Mouse (Mus musculus) embryonic facial prominence, embryonic 13.5 days (tissue): ENCODE measurements at regions not wholly inside any gene's neighbourhood (a gene's known extent, or its start where the extent isn't known, plus 50 kb on each side); places are given as distances from the start of the nearest gene placed in this dataset.

ENCODE experiments used
- ATAC-seq: fragments of 200-750 bp; cut with Nextera tagmentation; 2 replicates; pipeline ENCODE4 v1.8.0; 2017; ENCODE audit warnings: low read depth; ENCODE audit not compliant: insufficient number of reproducible peaks, insufficient read depth, low FRiP score, low TSS enrichment
- H3K27ac ChIP-seq: fragments of 300-500 bp; sonication (generic); 2 replicates; pipeline ENCODE4 v1.5.1; 2015; ENCODE audit warnings: moderate library complexity, mild to moderate bottlenecking, inconsistent platforms
- H3K27me3 ChIP-seq: fragments of 300-500 bp; sonication (generic); 2 replicates; pipeline ENCODE4 v1.6.1; 2015; ENCODE audit warnings: mild to moderate bottlenecking, inconsistent platforms
- H3K36me3 ChIP-seq: fragments of 300-500 bp; sonication (generic); 2 replicates; pipeline ENCODE4 v1.6.1; 2015; ENCODE audit warnings: mild to moderate bottlenecking, inconsistent platforms
- H3K4me1 ChIP-seq: fragments of 300-500 bp; sonication (generic); 2 replicates; pipeline ENCODE4 v1.6.1; 2015; ENCODE audit warnings: inconsistent platforms
- H3K4me2 ChIP-seq: fragments of 300-500 bp; sonication (generic); 2 replicates; pipeline ENCODE4 v1.6.1; 2015; ENCODE audit warnings: moderate library complexity, mild to moderate bottlenecking, inconsistent platforms
- H3K4me3 ChIP-seq: fragments of 300-500 bp; sonication (generic); 2 replicates; pipeline ENCODE4 v1.5.1; 2015; ENCODE audit warnings: mild to moderate bottlenecking, inconsistent platforms
- H3K9ac ChIP-seq: fragments of 300-500 bp; sonication (generic); 2 replicates; pipeline ENCODE4 v1.6.1; 2015; ENCODE audit warnings: mild to moderate bottlenecking, inconsistent platforms
- H3K9me3 ChIP-seq: fragments of 300-500 bp; sonication (generic); 2 replicates; pipeline ENCODE4 v1.6.1; 2016; ENCODE audit warnings: inconsistent platforms
- WGBS: fragments of 180-500 bp; shearing (Covaris S2); methylation state at CpG from one replicate; pipeline ENCODE4 v1.1.7; 2015; ENCODE audit warnings: mixed read lengths; 5-methylcytosine and 5-hydroxymethylcytosine counted together

DNA sequence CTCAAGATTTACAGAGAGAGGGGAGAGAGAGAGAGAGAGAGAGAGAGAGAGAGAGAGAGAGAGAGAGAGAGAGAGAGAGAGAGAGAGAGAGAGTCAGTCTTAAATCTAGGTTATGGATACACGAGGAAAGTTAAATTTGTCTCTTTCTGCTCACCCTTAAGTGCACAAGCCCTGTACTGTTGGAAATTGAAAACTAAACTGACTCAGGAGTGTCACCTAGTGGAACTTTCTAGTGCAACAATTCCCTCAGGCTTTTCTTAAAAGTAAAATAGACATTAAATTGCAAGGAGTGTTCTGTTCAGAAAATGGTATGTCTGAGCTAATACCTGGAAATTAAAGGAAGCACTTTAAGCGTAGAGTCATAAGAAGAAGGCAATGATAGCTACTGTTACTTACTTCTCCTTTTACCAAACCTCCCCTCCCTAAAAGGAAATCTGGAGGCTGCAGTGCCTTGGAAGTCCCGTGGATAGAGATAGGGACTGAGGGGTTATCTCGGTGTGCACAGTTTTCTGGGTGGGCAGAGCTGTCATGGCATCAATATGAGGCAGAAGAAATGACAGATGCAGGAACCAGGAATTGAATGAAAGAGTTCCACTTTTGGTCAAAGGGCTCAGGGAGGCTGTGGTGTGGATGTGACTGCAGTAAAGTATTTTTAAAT, 193.3 kb downstream of the Alx1 start:
- Histone ChIP-seq H3K4me3 (no peak overlapping the region), H3K27me3 (no peaks in the 10 kb centered on the region), H3K9ac (no peak overlapping the region), H3K36me3 (no peaks in the 10 kb centered on the region), H3K9me3 (no peaks in the 10 kb centered on the region), H3K27ac (no peak overlapping the region), H3K4me1 (no peaks in the 10 kb centered on the region), H3K4me2 (no peak overlapping the region)
- no peak for ATAC-seq
- 47% methylated on average over 4 of the region's 4 CpGs for WGBS

- H3K4me3 ChIP-seq = no peak overlapping the region
- H3K27me3 ChIP-seq = no peaks in the 10 kb centered on the region
- 37% methylated on average over 1 of the region's 1 CpGs for WGBS
- no peaks in the 10 kb centered on the region for H3K4me1 ChIP-seq
- no peak for ATAC-seq
- no peaks in the 10 kb centered on the region for H3K36me3 ChIP-seq
- no peaks in the 10 kb centered on the region for H3K9me3 ChIP-seq
- H3K4me2 ChIP-seq = no peak overlapping the region
- H3K9ac ChIP-seq = no peak overlapping the region
- H3K27ac ChIP-seq = no peak overlapping the region
Measured at GRCm38 (mm10) chr10:102835814-102836213, 194.2 kb downstream of the Alx1 start.

GRCm38 (mm10) chr10:102829606-102830005, 200.4 kb downstream of the Alx1 start:
- H3K9me3 ChIP-seq = no peaks in the 10 kb centered on the region
- H3K4me2 ChIP-seq = no peak overlapping the region
- no peak overlapping the region for H3K9ac ChIP-seq
- no peak overlapping the region for H3K4me3 ChIP-seq
- no peaks in the 10 kb centered on the region; the same call in 1 of the 2 replicates for H3K27me3 ChIP-seq
- no peaks in the 10 kb centered on the region for H3K36me3 ChIP-seq
- no peak for ATAC-seq
- H3K4me1 ChIP-seq = no peaks in the 10 kb centered on the region
- H3K27ac ChIP-seq = no peak overlapping the region
- WGBS = 67% methylated on average over 3 of the region's 3 CpGs

GRCm38 (mm10) chr10:102823434-102823833, 206.6 kb downstream of the Alx1 start:
- no peaks in the 10 kb centered on the region; the same call in 1 of the 2 replicates for H3K27me3 ChIP-seq
- no peaks in the 10 kb centered on the region for H3K4me1 ChIP-seq
- no peak for ATAC-seq
- no peak overlapping the region for H3K4me2 ChIP-seq
- H3K27ac ChIP-seq = no peak overlapping the region
- H3K36me3 ChIP-seq = no peaks in the 10 kb centered on the region
- H3K4me3 ChIP-seq = no peak overlapping the region
- H3K9me3 ChIP-seq = no peaks in the 10 kb centered on the region
- H3K9ac ChIP-seq = no peak overlapping the region

DNA sequence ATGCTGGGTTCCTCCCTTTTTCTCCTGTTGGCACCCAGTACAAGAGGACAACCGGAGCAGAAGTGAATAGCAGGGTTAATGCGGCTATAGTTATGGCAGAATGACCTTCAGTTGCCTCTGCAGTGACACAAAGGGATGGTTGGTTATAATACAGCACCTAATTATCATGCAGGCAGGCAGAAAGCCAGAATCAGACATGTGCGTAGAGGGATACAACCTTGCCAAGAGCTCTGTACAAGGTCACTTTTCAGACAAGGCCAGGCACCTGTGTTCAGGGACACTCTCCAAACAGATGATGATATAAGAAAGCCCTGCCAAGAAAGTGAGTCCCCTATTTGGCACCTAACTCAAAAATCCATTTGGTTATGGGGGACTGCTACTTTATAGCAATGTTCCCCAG, 228.6 kb downstream of the Alx1 start:
- Histone ChIP-seq H3K9ac (no peak overlapping the region), H3K9me3 (no peaks in the 10 kb centered on the region), H3K27ac (no peak overlapping the region), H3K4me1 (no peaks in the 10 kb centered on the region), H3K27me3 (no peaks in the 10 kb centered on the region), H3K4me2 (no peak overlapping the region), H3K36me3 (no peaks in the 10 kb centered on the region), H3K4me3 (no peak overlapping the region)
- no peak for ATAC-seq
- WGBS = 89% methylated on average over 3 of the region's 3 CpGs

GRCm38 (mm10) chr10:102779243-102779642, 250.8 kb downstream of the Alx1 start:
- H3K4me2 ChIP-seq = no peak overlapping the region
- H3K27ac ChIP-seq = no peak overlapping the region
- no peaks in the 10 kb centered on the region for H3K27me3 ChIP-seq
- no peak overlapping the region for H3K4me3 ChIP-seq
- ATAC-seq = no peak
- no peak overlapping the region for H3K9ac ChIP-seq
- no peaks in the 10 kb centered on the region for H3K9me3 ChIP-seq
- no peaks in the 10 kb centered on the region for H3K36me3 ChIP-seq
- 75% methylated on average over 2 of the region's 2 CpGs for WGBS
- H3K4me1 ChIP-seq = no peaks in the 10 kb centered on the region

- no peak for ATAC-seq
- Histone ChIP-seq H3K27ac (no peak overlapping the region), H3K27me3 (no peaks in the 10 kb centered on the region), H3K4me3 (no peak overlapping the region), H3K4me1 (no peaks in the 10 kb centered on the region), H3K9me3 (no peaks in the 10 kb centered on the region), H3K4me2 (no peak overlapping the region), H3K9ac (no peak overlapping the region), H3K36me3 (no peaks in the 10 kb centered on the region)
- 75% methylated on average over 4 of the region's 4 CpGs for WGBS
Measured at GRCm38 (mm10) chr10:102763696-102764095, 251.7 kb downstream of the Rassf9 start.

DNA sequence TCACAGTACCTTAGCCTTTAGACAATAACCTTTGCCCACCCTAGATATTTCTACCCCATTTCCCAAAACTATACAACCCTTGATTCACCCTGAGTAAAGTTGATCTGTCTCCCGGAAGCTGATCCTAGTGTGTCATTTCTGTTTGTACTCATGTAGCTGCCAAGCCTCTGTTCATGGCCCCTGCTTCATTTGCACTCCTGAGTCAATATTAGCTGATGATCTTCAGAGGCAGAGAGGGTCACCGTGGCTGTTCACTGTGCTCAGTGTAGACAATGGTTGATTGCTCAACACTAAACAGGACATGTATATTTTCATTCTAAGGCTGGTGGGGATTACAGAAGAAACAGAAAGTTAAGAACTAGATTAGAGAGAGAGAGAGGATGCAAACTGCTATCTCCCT, 250.4 kb downstream of the Rassf9 start:
- 86% methylated on average over 2 of the region's 2 CpGs for WGBS
- Histone ChIP-seq H3K9ac (no peak overlapping the region), H3K27me3 (no peaks in the 10 kb centered on the region), H3K4me3 (no peak overlapping the region), H3K4me1 (no peaks in the 10 kb centered on the region), H3K27ac (no peak overlapping the region), H3K4me2 (no peak overlapping the region), H3K9me3 (no peaks in the 10 kb centered on the region), H3K36me3 (no peaks in the 10 kb centered on the region)
- ATAC-seq = no peak

DNA sequence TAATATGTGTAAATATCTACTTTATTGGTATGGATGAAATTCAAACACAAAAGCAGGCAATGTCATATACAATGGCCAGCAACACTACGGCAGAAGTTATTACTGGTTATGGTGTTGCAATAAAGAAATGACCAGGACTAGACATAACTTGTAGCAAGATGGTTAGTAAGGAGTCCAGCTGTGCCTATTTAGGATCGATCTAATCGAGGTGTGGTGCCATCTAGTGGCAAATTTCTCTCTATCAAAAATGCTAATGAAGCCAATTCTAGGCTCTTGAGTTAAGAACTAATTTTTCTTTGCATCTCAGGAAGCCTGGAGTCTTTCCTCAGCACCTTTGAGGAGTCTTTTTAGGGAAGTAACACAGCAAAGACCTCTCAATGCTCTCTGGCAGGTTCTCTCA, 223.2 kb downstream of the Rassf9 start:
- Histone ChIP-seq H3K4me3 (no peak overlapping the region), H3K9ac (no peak overlapping the region), H3K27me3 (no peaks in the 10 kb centered on the region), H3K36me3 (no peaks in the 10 kb centered on the region), H3K4me2 (no peak overlapping the region), H3K4me1 (no peaks in the 10 kb centered on the region), H3K27ac (no peak overlapping the region), H3K9me3 (no peaks in the 10 kb centered on the region)
- 39% methylated on average over 3 of the region's 3 CpGs for WGBS
- no peak for ATAC-seq

DNA sequence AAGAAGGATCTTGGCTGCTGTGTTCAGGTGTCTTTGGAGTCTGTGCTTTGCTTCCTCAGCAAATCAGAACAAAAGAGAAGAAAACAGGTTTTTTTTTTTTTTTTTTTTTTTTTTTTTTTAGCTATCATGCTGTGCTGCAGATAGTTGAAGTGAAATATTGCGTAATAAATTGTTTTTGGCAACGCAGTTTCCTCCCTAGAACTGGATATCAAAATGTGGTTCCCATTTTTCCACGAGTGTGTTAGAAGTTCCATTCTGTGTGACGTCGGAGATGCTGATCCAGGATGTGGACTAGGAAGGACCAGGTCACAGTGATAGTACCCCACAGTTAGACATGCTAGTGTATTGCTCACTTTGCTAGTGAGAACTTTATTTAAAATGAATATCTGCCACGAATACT, 220.4 kb downstream of the Rassf9 start:
- H3K4me3 ChIP-seq = no peak overlapping the region
- ATAC-seq = no peak
- 80% methylated on average over 6 of the region's 6 CpGs for WGBS

GRCm38 (mm10) chr10:102712263-102712662, 200.2 kb downstream of the Rassf9 start:
- Histone ChIP-seq H3K36me3 (no peaks in the 10 kb centered on the region), H3K4me3 (no peak overlapping the region), H3K27ac (no peak overlapping the region), H3K27me3 (no peaks in the 10 kb centered on the region), H3K9me3 (no peaks in the 10 kb centered on the region), H3K4me2 (no peak overlapping the region), H3K9ac (no peak overlapping the region), H3K4me1 (no peaks in the 10 kb centered on the region)
- no peak for ATAC-seq
- WGBS = 65% methylated on average over 2 of the region's 2 CpGs

More for the DNA sequence above, 220.4 kb downstream of the Rassf9 start:
- H3K27ac ChIP-seq = no peak overlapping the region
- no peaks in the 10 kb centered on the region for H3K4me1 ChIP-seq
- H3K36me3 ChIP-seq = no peaks in the 10 kb centered on the region
- H3K9ac ChIP-seq = no peak overlapping the region
- H3K4me2 ChIP-seq = no peak overlapping the region
- H3K9me3 ChIP-seq = no peaks in the 10 kb centered on the region
- H3K27me3 ChIP-seq = no peaks in the 10 kb centered on the region

GRCm38 (mm10) chr10:102705848-102706247, 193.8 kb downstream of the Rassf9 start:
- Histone ChIP-seq H3K27me3 (no peaks in the 10 kb centered on the region), H3K9me3 (no peaks in the 10 kb centered on the region), H3K4me2 (no peak overlapping the region), H3K4me1 (no peaks in the 10 kb centered on the region), H3K9ac (no peak overlapping the region), H3K4me3 (no peak overlapping the region), H3K27ac (no peak overlapping the region), H3K36me3 (no peaks in the 10 kb centered on the region)
- 93% methylated on average over 3 of the region's 3 CpGs for WGBS
- ATAC-seq = no peak
